Mouse (Mus musculus) embryonic fibroblast, embryonic 13.5 days (primary cell): ENCODE measurements around the gene Lrba. TPM values are rescaled to one million over a fixed set of nuclear protein-coding genes. Genes with fewer than 3 reads are reported as not detected.

Experiments used
- H3K27ac ChIP-seq: 2 replicates; pipeline ENCODE4 v1.5.1; 2012; ENCODE audit warnings: low read length, control low read depth, inconsistent platforms; ENCODE audit not compliant: insufficient read depth
- H3K4me1 ChIP-seq: 2 replicates; pipeline ENCODE4 v1.6.1; 2011; ENCODE audit warnings: low read length; ENCODE audit not compliant: control insufficient read depth, insufficient read depth
- H3K4me3 ChIP-seq: 2 replicates; pipeline ENCODE4 v1.5.1; 2011; ENCODE audit warnings: mild to moderate bottlenecking, control low read depth, low read length; ENCODE audit not compliant: insufficient read depth
- CTCF ChIP-seq: IDR thresholded peaks from 2 replicates; pipeline ENCODE4 v1.5.1; 2011; ENCODE audit warnings: mild to moderate bottlenecking, control low read depth, low read length, moderate library complexity, borderline replicate concordance; ENCODE audit not compliant: insufficient read depth
- POLR2A ChIP-seq: IDR thresholded peaks from 2 replicates; pipeline ENCODE4 v1.6.1; 2011; ENCODE audit warnings: low read depth, mild to moderate bottlenecking, control low read depth, low read length, moderate library complexity
- polyA plus RNA-seq: library from polyadenylated mRNA; stranded (reverse); fragments of >200 nt; gene quantifications from 2 replicates; pipeline ENCODE4 v1.2.4, GENCODE M21; 2011; ENCODE audit warnings: low read depth; ENCODE audit not compliant: missing spikeins, insufficient read length

The Lrba gene
- polyA plus RNA-seq, 1 experiment: 17.8 TPM

DNA sequence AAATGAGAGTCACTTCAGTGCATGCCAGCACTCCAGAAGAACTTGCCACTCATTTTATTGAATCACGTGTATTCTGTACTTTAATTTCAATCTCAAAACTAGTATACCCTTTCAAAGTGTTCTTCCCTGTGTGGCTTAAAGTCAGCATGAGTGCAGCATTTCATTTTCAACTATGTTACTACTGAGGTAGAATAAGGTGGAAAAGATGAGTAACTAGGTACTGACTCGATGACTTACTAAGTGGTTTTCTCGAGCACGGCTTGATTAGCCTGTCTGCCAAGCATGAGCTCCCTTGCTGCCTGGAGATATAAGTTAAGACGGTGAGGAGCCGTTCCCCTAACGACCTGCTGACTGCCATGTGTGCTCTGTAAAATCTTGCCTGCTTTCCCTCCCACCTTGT, 469.1 kb downstream of the Lrba start:
- TF ChIP-seq CTCF (no peak), POLR2A (no peak)
- Histone ChIP-seq H3K27ac (no peak overlapping the region), H3K4me3 (no peak overlapping the region), H3K4me1 (no peaks in the 10 kb centered on the region)

- H3K27ac ChIP-seq: no peak overlapping the region
Measured at GRCm38 (mm10) chr3:86698947-86699346, 474.5 kb downstream of the Lrba start.

GRCm38 (mm10) chr3:86701163-86701563, 476.7 kb downstream of the Lrba start:
- Histone ChIP-seq H3K27ac (no peak overlapping the region), H3K4me3 (no peak overlapping the region), H3K4me1 (no peaks in the 10 kb centered on the region)
- no peak for TF ChIP-seq POLR2A
- TF ChIP-seq CTCF: no peak

More at GRCm38 (mm10) chr3:86698947-86699346, 474.5 kb downstream of the Lrba start:
- Histone ChIP-seq H3K4me1 (no peaks in the 10 kb centered on the region), H3K4me3 (no peak overlapping the region)
- no peak for TF ChIP-seq CTCF
- TF ChIP-seq POLR2A: no peak

DNA sequence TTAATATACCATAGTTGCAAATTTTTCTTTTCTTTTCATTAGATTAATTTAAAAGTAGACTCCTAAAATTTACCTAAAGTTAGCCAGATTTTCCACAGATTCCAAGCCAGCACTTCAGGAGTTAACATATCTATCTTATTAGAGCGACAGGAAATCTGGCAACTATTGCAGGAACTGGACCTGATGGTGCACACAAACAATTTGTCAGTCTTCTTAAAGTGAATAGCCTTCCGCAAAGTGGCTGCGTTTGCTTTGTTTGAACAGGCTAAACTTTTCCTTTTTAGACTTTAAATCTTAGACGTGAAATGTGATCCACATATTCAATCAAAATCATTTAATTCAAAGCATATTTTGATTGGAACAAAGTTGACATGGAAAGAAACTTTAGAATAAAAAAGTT, 485.0 kb downstream of the Lrba start:
- TF ChIP-seq CTCF: no peak
- TF ChIP-seq POLR2A: no peak
- H3K27ac ChIP-seq: no peak overlapping the region

DNA sequence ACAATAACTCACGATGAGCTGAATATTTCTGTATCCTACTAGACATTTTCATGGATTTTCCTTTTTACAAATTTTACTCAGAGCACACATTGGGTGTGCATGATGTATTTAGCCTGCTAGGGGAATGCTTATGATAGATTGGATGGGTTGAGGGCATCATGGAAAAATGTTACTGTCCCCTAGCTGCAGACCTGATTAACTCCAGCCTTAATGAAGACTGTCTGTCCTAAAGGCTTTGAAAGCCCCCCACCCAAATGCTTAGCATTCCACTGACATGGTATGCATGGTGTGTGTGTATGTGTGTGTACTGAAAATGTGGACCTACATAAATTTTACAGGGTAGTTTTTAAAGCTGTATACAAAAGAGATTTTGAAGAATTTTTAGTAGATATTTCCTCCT, 487.1 kb downstream of the Lrba start:
- no peaks in the 10 kb centered on the region for H3K4me1 ChIP-seq
- H3K27ac ChIP-seq: no peak overlapping the region
- TF ChIP-seq POLR2A (no peak), CTCF (no peak)
- H3K4me3 ChIP-seq: no peak overlapping the region

More for the DNA sequence above, 485.0 kb downstream of the Lrba start:
- Histone ChIP-seq H3K4me3 (no peak overlapping the region), H3K4me1 (no peaks in the 10 kb centered on the region)

GRCm38 (mm10) chr3:86712758-86713157, 488.3 kb downstream of the Lrba start:
- no peak overlapping the region for H3K27ac ChIP-seq
- no peak overlapping the region for H3K4me3 ChIP-seq
- H3K4me1 ChIP-seq: no peaks in the 10 kb centered on the region
- TF ChIP-seq POLR2A (no peak), CTCF (no peak)

DNA sequence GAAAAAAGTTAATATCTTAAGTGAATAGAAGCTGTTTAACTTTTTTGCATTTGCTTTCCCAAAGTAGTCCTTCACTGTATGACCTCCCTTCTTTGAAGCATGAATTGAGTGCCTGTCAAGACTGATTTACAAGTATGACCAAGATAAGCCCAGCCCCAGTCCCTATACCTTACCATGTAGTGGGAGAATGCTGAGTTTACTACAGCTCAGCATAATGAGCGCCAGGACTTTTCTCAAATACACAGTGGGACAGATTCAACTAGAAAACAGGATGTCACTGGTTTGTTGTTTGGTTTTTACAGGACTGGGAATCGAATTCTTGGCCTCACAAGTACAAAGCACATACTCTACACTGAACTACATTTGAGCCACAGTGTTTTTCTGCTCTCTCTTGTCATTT, 490.0 kb downstream of the Lrba start:
- Histone ChIP-seq H3K4me1 (no peaks in the 10 kb centered on the region), H3K4me3 (no peak overlapping the region), H3K27ac (no peak overlapping the region)
- TF ChIP-seq POLR2A (no peak), CTCF (no peak)

DNA sequence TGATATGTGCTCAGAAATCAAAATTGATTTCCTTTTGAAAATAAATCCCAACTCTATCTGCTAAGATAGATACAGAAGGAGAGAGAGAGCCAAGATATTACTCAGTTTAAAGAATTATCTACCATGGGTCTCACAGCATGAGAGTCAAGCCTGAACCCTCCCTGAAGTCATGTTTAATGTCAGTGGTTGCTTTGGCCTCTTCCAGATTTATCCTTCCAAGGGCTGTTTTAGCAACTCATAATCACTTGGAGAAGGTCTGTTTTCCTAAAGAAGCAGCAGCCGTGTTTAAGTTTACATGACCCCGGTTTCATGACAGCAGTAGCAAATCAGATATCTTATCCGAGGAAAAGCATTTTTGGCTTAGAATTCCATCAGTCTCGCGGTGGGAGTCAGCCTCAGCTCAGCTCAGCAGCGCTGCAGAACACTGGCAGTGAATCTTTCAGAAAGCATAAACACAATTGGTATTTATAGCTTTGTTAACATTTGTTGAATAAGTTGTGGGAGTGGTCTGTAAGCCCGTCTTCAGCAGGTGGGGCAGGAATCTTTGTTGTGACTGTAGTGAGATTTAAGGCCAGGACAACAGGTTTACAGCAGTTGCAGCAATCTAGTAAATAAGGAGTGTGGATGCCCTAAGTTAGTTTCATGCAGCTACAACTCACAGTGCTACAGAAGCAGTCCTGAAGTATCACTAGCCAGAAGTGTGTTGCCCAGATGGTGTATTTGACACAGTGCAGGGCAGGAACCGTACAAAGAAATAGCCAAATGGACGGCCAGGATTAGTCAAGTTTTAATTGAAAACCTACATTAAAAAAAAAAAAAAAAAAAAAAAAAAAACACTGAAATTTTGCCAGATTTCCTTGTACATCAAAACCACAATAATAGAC, 499.2 kb downstream of the Lrba start:
- Histone ChIP-seq H3K27ac (no peak overlapping the region), H3K4me1 (no peaks in the 10 kb centered on the region), H3K4me3 (no peak overlapping the region)
- TF ChIP-seq POLR2A (no peak), CTCF (no peak)

DNA sequence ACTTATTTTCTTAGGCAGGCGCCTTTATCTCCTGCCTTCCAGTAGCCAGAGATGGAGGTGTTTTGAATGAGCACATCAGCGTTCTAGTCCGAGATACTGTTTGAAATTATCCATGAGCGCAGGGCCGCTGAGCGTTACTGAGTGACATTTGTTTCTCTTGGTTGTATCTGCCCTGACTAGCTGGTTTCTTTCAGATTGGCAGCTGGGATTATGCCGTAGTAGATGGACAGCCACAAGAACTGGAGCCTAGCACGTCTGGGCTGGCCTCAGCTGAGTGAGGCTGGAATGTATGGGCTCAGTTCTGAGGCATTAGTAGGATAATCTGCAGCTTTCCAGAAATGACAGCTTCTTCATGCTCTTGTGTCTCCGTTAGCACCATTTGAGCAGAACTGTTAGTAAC, 500.6 kb downstream of the Lrba start:
- Histone ChIP-seq H3K4me3 (no peak overlapping the region), H3K27ac (no peak overlapping the region), H3K4me1 (no peaks in the 10 kb centered on the region)
- TF ChIP-seq POLR2A (no peak), CTCF (no peak)

DNA sequence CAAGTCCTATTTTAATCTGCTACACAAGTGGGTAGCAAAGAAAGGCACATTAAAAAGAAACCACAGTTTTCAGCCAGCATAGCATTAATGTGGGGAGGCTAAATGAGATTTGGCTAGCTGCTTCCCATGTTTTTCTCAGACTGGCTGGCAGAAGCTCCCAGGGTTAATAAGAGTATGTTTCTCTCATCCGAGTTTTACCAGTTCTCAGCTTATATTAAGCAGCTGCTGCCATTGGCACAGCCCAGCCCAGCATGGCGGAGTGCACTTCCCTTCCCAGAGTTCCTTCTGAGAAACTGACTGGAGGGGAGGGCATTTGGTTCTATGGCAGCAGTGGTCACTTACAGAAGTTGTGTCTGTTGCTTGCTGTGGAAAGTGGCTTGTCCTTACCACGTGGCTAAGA, 514.4 kb downstream of the Lrba start:
- TF ChIP-seq POLR2A (no peak), CTCF (no peak)
- H3K4me1 ChIP-seq: no peaks in the 10 kb centered on the region
- H3K4me3 ChIP-seq: no peak overlapping the region
- no peak overlapping the region for H3K27ac ChIP-seq

GRCm38 (mm10) chr3:86739745-86740144, 515.3 kb downstream of the Lrba start:
- H3K4me3 ChIP-seq: no peak overlapping the region
- TF ChIP-seq POLR2A (no peak), CTCF (no peak)
- no peak overlapping the region for H3K27ac ChIP-seq
- no peaks in the 10 kb centered on the region for H3K4me1 ChIP-seq
